ENCODE assay signal across 9 mouse cellular contexts in genomic region chr7:138906441-138906840, GRCm38 (mm10). TPM values are rescaled to one million over a fixed set of nuclear protein-coding genes. Genes with fewer than 3 reads are reported as not detected.
DNase-seq lines count a peak whose midpoint lies in the region; ATAC-seq and TF ChIP-seq lines count a peak whose summit lies in the region.
"Had no signal": no experiment of that assay in that cellular context is flagged by ENCODE, and none has a peak within 500 bp of the region (broad histone marks: within the 10 kb centered on the region; RNA-seq: fewer than 3 reads in every experiment).

No protein-coding gene starts in this region.

- H3K27ac ChIP-seq in liver, postnatal 0 days (ENCODE audit: low read depth), result peak overlapping the region; percentile 97
- no peak overlapping the region for H3K27ac ChIP-seq in stomach, embryonic 16.5 days (ENCODE audit: low read length)

- H3K9ac ChIP-seq in liver, postnatal 0 days (replicated peaks), result peak overlapping the region; percentile 51
- no peak overlapping the region for H3K9ac ChIP-seq in stomach, embryonic 16.5 days (ENCODE audit: low read length)

- H3K27me3 ChIP-seq in liver, postnatal 0 days (ENCODE audit: insufficient read depth, low read length), result no peaks in the 10 kb centered on the region
- H3K27me3 ChIP-seq in stomach, embryonic 16.5 days (ENCODE audit: control insufficient read depth, insufficient read depth, low read length), result no peaks in the 10 kb centered on the region

- no peaks in the 10 kb centered on the region for H3K9me3 ChIP-seq in liver, postnatal 0 days (ENCODE audit: low read length)
- no peaks in the 10 kb centered on the region for H3K9me3 ChIP-seq in stomach, embryonic 16.5 days (replicated peaks; ENCODE audit: control insufficient read depth, low read length)

- peak overlapping the region; percentile 85 for H3K4me2 ChIP-seq in liver, postnatal 0 days (ENCODE audit: low read depth, low read length)
- peak overlapping the region; percentile 54 for H3K4me2 ChIP-seq in stomach, embryonic 16.5 days (ENCODE audit: low read depth, low read length)

- H3K4me1 ChIP-seq in liver, postnatal 0 days (ENCODE audit: insufficient read depth), result peaks cover 25% of the 10 kb centered on the region
- peaks cover 33% of the 10 kb centered on the region for H3K4me1 ChIP-seq in stomach, embryonic 16.5 days (ENCODE audit: control insufficient read depth, insufficient read depth, low read length)

- no peaks in the 10 kb centered on the region; the same call in 1 of the 2 replicates for H3K36me3 ChIP-seq in liver, postnatal 0 days (replicated peaks; ENCODE audit: insufficient read depth, low read length)
- H3K36me3 ChIP-seq in stomach, embryonic 16.5 days (ENCODE audit: control insufficient read depth, insufficient read depth, low read length), result no peaks in the 10 kb centered on the region

- peak overlapping the region; percentile 86 for H3K4me3 ChIP-seq in liver, postnatal 0 days (ENCODE audit: low read depth, low read length)
- peak overlapping the region; percentile 30 for H3K4me3 ChIP-seq in stomach, embryonic 16.5 days (replicated peaks; ENCODE audit: low read length)

- 50% methylated on average over 1 of the region's 1 CpGs for WGBS in liver, postnatal 0 days (ENCODE audit: insufficient replicate concordance)
- WGBS in stomach, embryonic 16.5 days, result 61% methylated on average over 1 of the region's 1 CpGs

- TF ChIP-seq EP300 in liver, postnatal 0 days (IDR thresholded peaks at IDR 0.05; ENCODE audit: low read depth), result no peak

- DNase-seq in cerebellum, adult 9-10 months, result peak; percentile 22
- DNase-seq in cerebellum, adult 9-11 months, result no peak
- DNase-seq in lung, adult 18-20 months, result peak; percentile 25 to 70
- no peak for DNase-seq in lung, postnatal 4 days
- no peak for DNase-seq in liver, postnatal 0 days
- DNase-seq in cerebellum, adult 11-12 months, result no peak

- TF ChIP-seq CTCF in liver, postnatal 0 days (IDR thresholded peaks at IDR 0.05; ENCODE audit: low read depth), result no peak

- ATAC-seq in liver, postnatal 0 days, result no peak
- no peak for ATAC-seq in stomach, embryonic 16.5 days (ENCODE audit: insufficient read depth, low FRiP score)
- ATAC-seq in megakaryocyte-erythroid progenitor cell, adult 5-6 weeks (replicated peaks; ENCODE audit: low FRiP score, low TSS enrichment, poor library complexity, severe bottlenecking), result no peak

RNA-seq across cellular contexts. Expression of gene Bnip3, which starts 2.9 kb away (rescaled TPM):
- 171 and 190 TPM in 2 replicates for polyA plus RNA-seq in liver, postnatal 0 days (2015; fragmentation: Nextera tagmentation; extraction: Ambion mirVana)
- polyA plus RNA-seq in stomach, embryonic 16.5 days (2015; fragmentation: Nextera tagmentation; extraction: Ambion mirVana), result 132 and 138 TPM in 2 replicates
- 3.5 and 14.2 TPM in 2 replicates for total RNA-seq in megakaryocyte-erythroid progenitor cell, adult 5-6 weeks (2014; fragmentation: Nextera tagmentation)
- 13.0 and 15.1 TPM in 2 replicates for total RNA-seq in megakaryocyte-erythroid progenitor cell, adult 5-6 weeks (2017)

RNA-seq across cellular contexts. Expression of gene Jakmip3, which starts 34.1 kb away (rescaled TPM):
- polyA plus RNA-seq in liver, postnatal 0 days (2015; fragmentation: Nextera tagmentation; extraction: Ambion mirVana), result not detected in 2 replicates
- 0.15 and 0.24 TPM in 2 replicates for polyA plus RNA-seq in stomach, embryonic 16.5 days (2015; fragmentation: Nextera tagmentation; extraction: Ambion mirVana)
- total RNA-seq in megakaryocyte-erythroid progenitor cell, adult 5-6 weeks (2014; fragmentation: Nextera tagmentation), result not detected in 2 replicates
- total RNA-seq in megakaryocyte-erythroid progenitor cell, adult 5-6 weeks (2017), result not detected in 2 replicates
- total RNA-seq: gastrocnemius, postnatal 36 days had no signal

Comparison
In these comparisons a context has a peak if more than half of its experiments do, and no peak if none do; other contexts are left out.
1. DNase-seq: peak in cerebellum, adult 9-10 months (single experiment) and lung, adult 18-20 months (2 of 2); none in cerebellum, adult 9-11 months (single experiment), lung, postnatal 4 days (0 of 2), liver, postnatal 0 days (single experiment) and cerebellum, adult 11-12 months (single experiment).